Mouse (Mus musculus): ENCODE results near the gene Jdp2.

Jdp2 gene

DNA sequence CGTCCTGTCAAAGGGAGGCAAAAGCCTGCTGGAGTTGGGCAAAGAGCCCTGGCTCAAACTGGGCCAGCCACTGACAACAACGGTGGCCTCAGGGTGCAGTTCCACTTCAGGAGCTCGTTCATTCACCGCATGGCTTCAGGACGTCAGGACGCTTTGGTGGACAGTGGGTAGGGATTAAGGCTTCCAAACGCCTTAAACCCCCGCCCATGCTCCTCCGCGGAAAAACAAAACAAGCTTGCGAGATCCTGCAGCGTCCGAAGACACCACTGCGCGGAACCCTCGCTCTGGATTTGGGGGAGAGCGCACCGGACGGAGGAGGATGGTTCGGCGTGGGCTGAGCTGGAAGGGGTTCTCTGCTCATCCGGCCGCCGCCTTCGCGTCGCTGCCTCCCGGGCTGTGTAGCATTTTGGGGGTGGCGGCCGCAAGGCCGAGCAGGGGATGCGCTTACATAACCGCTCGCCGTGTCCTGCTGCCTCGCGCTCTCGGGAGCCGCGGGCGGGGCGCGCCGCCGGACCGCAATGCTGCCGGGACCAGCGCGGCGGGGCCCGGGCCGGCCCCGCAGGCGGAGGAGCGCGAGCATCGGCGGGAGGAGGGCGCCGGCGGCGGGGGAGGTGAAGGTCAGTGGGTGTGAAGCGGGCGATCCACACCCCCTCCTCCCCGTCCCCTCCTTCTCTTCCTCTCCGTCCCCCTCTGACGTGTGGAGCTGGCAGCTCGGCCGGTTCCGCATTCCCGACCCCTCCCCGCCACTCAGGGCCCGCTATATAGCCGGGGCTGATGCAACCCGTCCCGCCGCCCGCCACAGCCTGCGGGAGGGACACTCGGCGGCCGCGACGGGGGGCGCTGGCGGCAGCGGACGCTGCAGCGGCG is at the start of gene Jdp2:
TSS of gene Jdp2 (plus strand) at position 417 of the 867 bp plus-strand sequence.
- peak; percentile 72 for DNase-seq (ENCODE audit: low read depth, low spot score)

DNA sequence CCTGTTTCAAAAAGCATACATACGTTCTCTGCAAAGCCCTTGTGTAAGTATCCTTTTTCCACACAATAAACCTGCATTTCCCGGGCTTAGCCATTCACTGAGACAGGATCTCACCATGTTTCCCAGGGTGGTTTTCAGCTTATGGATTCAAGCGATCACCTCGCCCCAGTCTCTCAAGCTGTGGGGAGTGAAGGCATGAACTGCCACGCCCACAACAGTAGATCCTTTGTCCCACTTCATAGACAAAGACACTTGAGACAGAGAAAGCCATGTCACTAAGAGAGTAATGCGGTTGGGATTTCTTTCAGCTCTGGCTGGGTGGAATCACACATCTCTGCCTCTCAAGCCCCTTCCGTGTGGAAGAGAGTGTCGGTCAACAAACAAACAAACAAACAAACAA is 49.2 kb upstream of the Jdp2 start:
- peak; percentile 71 for DNase-seq (ENCODE audit: low read depth, low spot score)

DNA sequence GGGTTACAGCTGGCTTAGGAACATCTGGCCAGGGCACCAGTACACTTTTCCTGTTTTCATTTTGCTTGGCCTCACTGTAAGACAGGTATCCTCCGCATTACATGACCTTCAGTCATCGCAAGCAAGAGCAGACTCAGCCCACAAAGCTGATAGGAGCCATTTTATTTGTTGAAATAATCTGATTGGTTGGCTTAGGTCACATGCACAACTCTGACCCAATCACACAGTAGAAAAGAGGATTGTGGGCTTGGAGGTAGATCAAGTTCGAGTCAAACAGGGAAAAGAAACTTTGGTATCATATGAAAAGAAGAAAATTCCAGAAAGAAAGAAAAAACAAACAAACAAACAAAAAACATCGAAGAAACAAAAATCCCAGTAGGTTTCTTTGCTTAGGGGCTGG is 48.4 kb upstream of the Jdp2 start:
- DNase-seq (ENCODE audit: low read depth, low spot score) = peak; percentile 40

DNA sequence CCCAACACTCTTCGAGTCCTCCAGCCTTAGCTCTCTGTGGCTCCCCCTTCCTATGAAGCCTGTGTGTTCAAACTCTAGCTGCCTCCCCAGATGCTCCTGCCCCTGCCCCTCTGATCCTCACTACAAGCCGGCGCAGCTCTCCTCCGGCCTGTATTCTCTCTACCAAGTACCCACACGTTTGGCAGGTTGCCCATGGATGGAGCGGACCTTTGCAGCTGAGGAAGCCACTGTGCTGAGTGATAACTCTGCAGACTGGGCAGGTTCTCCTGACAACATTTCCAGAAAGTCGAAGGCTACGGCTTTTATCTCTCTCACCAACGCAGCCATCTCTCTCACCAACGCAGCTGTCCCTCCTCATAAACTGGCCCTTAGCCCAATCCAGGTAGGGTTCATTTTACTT is 39.5 kb upstream of the Jdp2 start:
- DNase-seq (ENCODE audit: low read depth, low spot score) = no peak

DNA sequence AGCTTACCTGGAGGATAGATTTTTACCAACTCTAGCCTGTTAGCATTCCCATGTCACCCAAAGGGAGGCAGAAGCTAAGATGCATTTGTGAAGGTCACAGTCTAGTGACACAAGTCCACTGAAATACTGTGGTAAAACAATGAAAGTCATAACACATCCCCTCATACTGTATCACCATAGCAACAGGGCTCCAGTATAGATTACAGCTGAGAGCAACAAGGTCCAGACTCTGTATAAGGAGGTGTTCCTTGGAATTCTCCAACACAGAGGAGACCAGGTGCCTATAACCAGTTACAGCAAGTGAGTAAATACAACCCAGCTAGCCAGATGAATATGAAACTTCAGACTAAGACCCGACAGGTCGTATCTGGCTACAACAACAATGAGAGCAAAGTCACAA is 33.4 kb upstream of the Jdp2 start:
- DNase-seq (ENCODE audit: low read depth, low spot score) = no peak

DNA sequence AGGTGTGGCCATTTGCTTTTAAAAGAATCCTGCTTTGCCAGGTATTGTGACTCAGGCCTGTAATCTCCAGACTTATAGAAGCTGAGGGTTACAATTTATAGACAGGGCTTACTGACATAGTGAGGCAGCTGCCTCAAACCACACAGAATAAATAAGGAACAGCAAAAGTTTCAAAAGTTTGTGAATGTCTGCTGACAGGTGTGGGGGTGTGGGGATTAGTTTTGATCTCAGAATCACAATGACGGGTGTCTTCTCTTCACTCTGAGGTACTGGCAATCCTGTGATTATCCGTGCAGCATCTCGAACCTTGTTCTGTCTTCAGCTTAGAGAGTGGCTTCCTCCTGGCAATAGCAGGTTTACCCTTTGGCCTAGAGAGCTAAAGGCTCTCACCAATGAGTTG is 30.5 kb upstream of the Jdp2 start:
- DNase-seq (ENCODE audit: low read depth, low spot score) = no peak

DNA sequence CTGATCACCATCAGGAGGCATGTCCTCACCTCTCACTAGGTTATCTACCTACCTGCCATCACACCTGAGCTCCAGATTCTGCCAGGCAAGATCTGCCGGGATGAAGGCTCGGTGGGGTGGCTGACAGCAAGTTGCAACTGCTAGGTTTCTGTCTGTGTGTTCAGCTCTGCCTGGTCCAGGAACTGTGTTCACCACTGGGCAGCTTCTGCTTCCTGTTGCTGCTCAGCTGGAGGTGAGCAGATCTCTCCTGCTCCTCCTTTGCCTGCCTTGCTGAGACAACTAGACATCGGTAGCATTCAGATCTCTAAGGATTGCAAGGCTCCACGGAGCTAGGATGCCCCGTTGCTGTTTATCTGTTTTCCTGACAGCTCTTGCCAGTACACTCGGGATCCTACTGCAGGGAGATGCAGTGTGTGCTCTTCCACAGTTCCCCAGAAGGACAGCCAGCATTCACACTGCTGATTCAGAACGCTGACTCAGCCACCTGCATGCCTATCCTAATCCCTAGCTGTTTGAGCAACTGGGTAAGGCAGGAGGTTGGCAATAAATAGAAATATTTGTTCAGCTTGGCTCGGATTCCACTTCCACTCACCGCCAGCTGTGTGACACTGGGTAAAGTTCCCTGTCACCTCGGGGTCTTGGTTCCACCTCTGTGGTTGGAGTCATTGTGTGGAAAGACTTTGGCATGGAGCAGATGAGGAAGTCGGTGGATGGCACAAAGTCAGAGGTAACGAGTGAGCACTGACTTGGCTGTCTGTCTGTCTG is 29.3 kb upstream of the Jdp2 start:
- no peak for DNase-seq (ENCODE audit: low read depth, low spot score)

DNA sequence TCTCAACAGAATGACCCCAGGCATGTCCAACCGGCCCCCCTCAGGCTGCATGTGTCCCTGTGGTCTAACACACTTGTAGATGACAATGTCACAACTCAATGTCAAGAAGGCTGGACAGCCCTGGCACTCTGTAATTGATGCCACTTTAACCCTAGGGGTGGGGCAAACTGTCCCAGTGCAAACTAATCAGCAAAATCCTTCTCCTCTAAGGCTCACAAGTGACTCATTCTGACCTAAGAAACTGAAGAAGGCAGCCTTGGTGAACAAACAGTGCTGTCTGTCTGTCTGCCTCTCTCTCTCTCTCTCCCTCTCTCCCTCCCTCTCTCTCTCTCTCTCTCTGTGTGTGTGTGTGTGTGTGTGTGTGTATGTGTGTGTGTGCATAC is 28.7 kb upstream of the Jdp2 start:
- DNase-seq (ENCODE audit: low read depth, low spot score) = no peak

DNA sequence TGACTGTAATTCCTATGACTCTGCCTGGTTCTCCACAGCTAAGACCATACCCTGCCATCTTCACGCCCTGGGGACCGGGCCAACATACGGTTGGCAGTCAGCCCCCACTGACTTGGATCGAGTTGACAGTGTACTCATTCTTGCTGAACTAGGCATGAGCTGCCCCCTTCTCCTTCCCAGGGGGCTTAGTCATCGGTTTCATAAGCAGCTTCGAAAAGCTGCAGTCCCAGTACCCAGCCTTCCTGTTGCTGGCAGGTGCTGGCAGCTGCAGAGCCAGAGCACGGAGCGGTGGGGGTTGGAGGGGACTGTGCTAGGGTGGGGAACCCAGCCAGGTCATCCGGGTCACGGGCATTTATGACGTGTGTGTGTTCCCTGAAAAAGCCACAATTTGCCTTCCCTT is 27.5 kb upstream of the Jdp2 start:
- no peak for DNase-seq (ENCODE audit: low read depth, low spot score)

DNA sequence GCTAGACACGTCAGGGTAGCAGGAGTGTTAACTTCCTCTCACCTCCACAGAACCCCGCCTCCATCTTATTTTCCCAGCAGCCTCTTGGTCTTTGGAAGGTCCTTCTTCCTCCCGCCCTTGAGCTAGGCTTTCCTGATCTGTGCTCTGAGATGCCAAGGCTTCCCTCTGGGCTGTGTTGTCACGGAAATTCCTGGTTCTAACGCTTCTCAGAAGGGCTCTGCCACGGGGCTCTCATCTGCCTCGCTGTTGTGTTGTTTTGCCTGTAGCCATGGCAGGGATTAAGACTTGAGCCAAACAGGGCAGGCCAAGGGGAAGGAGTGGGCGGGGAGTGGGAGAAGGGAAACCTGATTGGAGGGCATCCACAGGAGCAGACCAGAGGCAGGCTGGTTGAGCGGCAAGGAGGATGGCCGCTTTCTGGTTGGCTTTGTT is 26.8 kb upstream of the Jdp2 start:
- peak; percentile 89 for DNase-seq (ENCODE audit: low read depth, low spot score)

DNA sequence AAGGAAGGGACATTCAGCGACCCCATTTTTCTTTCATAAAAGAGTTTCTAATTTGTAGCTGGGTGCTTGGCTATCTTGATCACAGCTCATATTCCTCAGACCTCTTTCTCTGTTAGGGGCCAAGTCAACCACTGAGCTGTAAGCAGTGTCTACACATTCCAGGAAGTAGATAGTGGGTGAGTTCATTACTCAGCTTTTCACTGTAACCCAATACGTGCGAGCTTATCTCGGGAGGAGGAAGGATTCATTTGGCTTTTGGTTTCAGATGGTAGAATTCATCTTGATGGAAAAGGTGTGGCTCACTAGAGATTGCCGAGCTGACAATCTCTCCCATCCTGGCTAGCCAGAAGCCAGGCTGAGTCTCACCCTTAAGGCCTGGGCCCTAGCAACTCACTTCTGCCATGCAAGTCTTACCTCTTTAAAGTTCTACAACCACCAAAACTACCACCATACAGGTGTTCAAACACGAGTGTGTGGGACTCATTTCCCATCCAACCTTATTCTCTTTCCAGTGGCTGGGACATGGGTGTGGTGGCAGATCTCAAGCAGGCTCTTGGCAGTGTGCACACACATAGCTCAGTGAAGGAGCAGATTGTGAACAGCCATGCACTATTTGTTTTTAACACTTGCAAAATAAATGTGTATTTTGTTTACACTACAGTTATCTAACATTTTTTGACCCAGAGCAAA is 23.9 kb upstream of the Jdp2 start:
- DNase-seq (ENCODE audit: low read depth, low spot score) = no peak

DNA sequence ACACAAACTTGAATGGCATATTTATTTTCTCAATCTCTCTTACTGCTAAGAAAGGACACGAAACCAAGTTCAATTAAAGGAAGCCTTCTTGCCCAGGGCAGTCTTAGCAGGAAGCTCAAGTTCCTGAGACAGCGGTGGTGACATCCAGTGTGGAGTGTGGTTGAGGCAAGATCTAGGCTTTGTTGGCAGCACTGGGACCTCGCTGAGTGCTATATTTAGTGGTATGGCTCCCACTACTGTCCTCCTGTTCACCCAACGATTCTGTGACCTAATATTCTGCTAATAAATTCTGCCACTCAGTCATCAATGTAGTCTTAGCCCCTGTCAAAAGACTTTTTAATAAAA is 23.4 kb upstream of the Jdp2 start:
- DNase-seq (ENCODE audit: low read depth, low spot score) = no peak

DNA sequence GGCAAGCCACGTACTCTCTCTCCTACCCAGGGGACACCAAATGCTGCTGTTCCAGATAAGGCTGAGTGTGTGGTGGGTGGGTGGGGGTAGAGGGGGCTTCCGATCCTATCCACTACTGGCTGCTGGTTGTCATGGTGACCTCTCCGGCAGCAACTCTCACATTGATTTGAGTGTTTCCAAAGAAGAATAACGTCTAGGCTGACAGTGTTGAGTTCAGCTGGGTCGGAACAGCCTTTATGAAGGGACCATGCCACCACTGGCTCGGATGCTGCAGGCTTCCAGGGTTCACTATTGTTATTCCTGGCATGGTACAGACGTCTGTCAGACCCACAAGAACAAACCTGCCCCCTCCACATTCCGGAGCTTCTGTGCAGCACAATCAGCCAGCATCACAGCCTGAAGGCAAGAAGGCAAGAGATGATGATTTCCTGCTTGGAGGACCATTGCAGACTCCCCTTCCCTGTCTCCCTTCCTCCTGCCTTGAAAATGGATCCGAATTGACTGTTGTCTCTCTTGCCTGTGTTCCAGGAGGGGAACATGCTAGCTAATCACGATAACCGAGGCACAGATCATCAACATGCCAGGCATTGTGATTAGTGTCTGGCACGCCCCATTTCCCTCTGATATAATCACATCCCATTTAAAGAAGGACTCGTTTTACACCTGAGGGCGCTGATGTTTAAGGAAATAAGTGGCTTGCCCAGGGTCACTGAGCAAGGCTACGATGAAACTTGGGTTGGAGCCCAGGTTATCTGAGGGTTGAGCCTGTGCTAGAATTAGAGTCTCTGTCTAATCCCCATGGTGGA is 17.4 kb upstream of the Jdp2 start:
- DNase-seq (ENCODE audit: low read depth, low spot score) = no peak

DNA sequence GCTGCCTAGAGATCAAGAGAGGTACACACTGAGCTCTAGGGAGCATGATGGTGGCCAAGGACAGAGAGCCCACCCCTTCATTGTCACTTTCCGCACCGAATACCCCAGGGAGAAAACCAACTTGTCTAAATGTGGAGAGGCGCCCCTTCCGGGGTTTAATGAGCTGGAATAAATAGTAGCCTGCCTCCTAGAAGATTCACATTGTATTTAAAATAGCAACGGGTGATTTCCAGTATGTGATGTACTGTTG is 16.8 kb upstream of the Jdp2 start:
- DNase-seq (ENCODE audit: low read depth, low spot score) = no peak

DNA sequence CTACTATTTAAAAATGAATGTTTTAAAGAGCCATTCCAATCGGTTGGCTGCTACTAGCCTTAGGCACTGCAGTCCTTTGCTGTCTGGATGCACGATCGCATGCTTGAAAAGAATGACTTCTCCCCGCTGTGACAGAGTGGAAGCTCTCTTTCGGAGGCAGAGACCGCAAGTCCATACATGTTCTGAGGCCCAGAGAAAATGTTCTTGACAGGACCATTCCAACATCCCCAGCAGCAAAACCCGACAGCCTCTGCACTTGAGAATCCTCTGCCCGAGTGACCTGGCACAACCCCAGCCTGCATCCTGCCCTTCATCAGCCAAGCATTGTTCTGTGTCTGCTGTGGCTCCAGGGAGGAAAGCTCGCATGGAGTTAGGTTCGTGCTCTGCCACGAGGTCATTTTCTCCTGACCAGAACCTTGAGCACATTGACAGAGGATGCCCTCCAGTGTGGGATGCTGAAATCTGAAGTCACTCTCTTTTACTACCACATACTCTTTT is 13.0 kb upstream of the Jdp2 start:
- no peak for DNase-seq (ENCODE audit: low read depth, low spot score)

DNA sequence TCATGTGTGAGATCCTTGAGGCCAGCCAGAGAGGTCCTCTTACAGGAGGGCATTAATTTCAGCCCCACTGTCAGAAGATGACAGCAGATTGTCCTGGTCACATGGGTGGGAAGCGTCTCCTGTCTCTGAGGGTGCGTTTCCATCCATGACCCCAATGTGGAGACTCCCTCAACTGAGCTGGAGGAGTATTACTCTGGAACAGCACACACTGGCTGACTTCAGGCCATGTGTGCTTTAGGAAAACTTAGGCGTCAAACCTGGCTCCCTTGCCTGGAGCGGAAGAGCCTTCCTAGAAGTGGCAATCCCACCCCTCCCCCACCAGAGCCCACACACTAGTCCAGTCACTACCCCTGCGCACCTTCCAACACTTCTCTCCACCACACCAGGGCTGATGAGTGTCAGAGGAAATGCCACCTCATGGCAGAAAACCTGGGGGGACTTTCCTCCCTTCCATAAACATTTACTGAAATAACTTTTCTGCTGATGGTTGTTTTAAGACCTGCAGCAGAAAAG is 8.9 kb upstream of the Jdp2 start:
- DNase-seq (ENCODE audit: low read depth, low spot score) = no peak

DNA sequence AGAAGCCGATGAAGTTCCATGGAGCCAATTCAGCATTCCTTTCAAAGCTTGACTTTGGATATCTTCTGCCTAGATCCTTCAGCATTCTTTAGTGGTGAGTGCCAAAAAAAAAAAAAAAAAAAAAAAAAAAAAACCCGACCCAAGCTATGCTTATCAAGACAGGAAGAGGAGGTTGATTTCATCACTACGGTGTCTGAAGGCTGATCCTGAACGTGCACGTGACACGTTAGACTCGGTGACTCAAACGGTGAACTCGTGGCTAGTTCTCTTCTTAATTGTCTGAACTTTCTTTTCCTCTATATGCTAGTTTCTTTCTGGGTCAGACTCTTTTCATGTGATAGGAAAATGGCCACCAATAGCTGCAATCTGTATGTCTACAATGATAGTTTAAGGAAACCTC is 5.9 kb upstream of the Jdp2 start:
- DNase-seq (ENCODE audit: low read depth, low spot score) = no peak

DNA sequence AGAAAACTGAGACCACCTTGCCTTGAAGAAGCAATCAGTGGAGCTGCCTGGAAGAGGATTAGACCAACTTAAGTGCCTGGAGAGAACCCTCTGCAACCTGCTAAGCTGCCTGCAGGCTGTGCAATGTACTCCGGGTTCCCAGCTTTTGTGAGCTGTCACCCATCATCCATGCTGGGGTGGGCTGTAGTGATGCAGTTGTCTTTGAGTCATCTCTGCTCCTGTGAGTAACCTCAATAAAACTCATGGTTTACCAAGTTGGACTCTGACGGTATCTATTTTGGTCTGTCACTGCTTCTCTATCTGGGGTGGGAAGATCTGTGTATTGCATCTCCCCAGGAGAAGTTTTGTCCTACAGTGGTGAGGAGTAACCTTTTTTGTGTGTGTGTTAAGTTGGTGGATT is 4.4 kb upstream of the Jdp2 start:
- no peak for DNase-seq (ENCODE audit: low read depth, low spot score)

DNA sequence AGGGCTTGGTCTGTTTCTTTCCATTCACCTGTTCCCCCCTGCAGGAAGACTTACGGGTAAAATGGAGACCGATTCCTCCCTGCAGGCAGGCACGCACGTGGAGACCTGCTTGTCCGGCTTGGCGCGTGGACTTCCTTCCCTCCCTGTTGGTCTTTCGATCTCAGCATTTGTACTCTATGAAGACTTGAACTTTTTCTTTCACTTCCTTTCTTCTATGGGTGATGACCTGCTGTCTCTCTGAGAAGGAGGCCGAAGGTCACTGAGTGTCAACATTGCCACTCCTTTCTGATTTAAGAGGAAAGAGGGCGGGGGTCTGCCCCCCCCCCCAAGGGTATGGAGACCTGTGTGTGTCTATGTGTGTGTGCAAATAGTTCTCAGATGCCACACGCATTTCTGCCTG is 774 bp upstream of the Jdp2 start:
- no peak for DNase-seq (ENCODE audit: low read depth, low spot score)

DNA sequence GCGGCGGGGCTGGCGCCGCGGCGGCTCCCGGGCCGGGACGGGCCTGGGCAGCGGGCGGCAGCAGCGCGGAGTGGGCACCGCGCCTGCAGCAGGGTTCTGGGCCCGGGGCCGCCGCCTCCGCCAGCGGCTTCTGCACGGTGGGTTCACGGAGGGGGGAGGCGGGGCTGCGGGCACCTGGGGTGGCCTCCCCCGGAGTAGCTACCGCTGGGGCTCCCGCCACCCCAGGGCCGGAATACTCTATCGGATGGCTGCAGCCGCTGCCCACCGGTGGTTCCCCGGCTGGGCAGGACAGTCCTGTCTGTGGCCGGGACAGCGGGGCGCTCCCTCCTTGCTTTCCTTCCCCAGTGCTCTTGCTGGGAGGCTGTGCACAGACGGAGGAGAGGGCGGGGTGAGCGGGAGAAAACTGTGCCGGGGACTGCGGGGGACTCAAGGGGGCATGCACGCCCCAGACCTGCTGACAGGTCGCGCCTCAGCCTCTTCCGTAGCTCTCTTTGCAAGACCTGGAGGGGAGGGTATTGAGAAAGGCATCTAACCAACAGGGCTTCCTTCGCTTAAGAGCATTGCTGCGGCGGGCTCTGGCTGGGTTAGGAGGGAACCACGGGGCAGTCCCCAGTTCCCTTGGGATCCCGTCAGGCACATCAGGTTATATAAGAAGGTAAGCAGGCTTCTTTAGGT is 788 bp downstream of the Jdp2 start:
- DNase-seq (ENCODE audit: low read depth, low spot score) = peak; percentile 59

DNA sequence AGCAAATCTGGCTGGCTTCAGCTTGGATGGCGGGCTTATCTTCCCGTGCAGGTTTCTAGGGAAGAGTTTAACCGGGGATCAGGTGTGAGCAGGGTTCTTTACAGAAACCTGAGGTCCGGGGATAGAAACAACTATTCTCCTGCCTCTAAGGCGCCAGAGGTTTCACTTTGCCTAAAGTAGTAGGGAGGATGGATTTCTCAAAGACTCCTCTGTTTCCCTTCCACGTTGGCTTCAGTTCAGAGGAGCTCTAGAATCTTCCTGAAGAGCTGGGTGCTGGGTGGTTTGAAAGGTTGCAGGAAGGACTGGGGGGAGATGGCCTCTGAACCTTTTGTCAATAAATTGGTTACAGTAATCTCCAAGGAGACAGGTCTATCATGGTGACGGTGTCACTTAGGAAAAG is 1.8 kb downstream of the Jdp2 start:
- no peak for DNase-seq (ENCODE audit: low read depth, low spot score)
